Mouse (Mus musculus): ENCODE results near the gene Mafg.

DNA sequence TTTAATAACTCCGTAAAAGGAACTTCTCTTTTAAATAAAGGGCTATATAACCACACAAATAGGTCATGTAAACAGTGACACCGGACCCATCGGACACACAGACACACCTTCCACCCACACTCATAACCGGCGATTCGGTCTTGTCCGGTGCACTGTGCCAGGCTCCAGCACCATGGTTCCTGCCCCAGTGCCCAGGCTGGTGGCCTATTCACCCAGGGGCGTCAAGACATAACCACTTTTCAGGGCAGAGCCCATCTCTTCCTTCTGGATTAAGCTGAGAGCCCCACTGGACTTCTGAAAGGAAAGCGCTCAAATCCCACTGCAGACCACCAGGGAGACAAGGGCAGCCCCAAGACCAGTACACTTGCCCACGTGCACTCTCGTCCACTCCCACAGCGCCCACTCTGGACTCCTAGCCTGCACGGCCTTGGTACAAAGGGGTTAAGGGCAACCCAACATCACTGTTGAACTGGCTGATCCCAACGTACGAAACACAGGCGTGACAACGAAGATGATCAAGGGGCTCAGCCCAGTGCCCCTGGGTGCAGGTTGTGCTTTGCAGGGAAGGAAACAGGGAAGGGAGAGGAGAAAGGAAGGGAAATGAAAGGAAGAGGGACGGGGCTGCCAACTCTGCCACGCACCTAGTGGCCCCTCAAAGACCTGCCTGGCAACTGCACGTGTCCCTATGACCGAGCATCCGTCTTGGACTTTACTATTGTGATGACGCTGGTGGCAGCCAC, 4.6 kb downstream of the Mafg start:
- TF ChIP-seq POLR2A (IDR thresholded peaks at IDR 0.05; ENCODE audit: low read depth, low read length) (no peak), CTCF (IDR thresholded peaks at IDR 0.05; ENCODE audit: extremely low read depth, insufficient read depth, insufficient read length, insufficient replicate concordance) (no peak)

Data from spleen, adult 2 months (tissue).